Mouse (Mus musculus): ENCODE measurements around the gene Abcb8. TPM values are rescaled to one million over a fixed set of nuclear protein-coding genes. Genes with fewer than 3 reads are reported as not detected.

Abcb8 gene
- 16.9 and 20.4 TPM in 2 replicates for polyA plus RNA-seq (2012; rRNA removed)
- 18.0 and 19.5 TPM in 2 replicates for polyA plus RNA-seq (2014; fragmentation: Nextera tagmentation; extraction: Ambion mirVana)

DNA sequence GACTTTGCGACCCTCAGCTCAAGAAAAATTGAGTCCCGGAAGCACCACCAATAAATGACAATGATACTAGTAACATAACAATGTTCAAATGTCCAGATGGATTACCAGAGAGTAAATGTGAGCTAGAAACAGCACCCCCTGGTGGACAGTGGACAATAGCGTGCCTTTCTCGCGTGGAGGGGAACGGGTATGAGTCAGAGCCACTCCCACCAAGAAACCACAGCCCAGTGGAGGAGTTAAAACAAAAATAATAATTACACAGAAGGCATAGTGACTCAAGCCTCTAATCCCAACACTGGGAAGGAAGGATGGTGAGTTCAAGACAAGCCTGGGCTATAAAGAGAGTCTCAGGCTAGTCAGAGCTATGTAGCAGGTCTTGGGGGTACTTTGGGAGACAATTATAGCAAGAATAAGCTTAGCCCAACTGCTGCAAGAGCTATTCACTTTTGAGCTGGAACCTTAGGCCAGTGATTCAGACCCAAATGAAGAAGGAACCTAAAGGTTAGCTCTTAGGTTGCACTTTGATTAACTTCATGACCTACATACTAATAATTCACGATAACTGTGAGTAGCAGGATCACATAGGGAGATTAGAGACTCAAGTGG is at the start of gene Abcb8:
Abcb8 (plus strand) TSS at position 272 of the 606 bp plus-strand sequence.
- H3K27me3 ChIP-seq (ENCODE audit: control insufficient read depth, insufficient read depth, low read length), result peaks cover 2% of the 10 kb centered on the region
- peak within 1 kb of the TSS; percentile 75 to 94 for H3K4me3 ChIP-seq (ENCODE audit: insufficient read depth in 1 of 2, low read depth in 2 of 2, low read length in 2 of 2)
- H3K4me1 ChIP-seq (replicated peaks; ENCODE audit: control insufficient read depth in 2 of 2, insufficient read depth in 2 of 2, low read length in 1 of 2), result peaks cover 12 to 20% of the 10 kb centered on the region in 2 experiments; a peak in 3 of 4 replicates
- H3K27ac ChIP-seq, result peak within 1 kb of the TSS; percentile 80
- no peaks in the 10 kb centered on the region for H3K36me3 ChIP-seq (replicated peaks; ENCODE audit: control insufficient read depth, insufficient read depth, low read depth)
- no peak for ATAC-seq (ENCODE audit: insufficient read depth)
- 6% methylated on average over 7 of the region's 7 CpGs for WGBS (ENCODE audit: insufficient replicate concordance)
- peak; percentile 68 to 81 (median 71) for DNase-seq (ENCODE audit: low read depth in 3 of 3, low spot score in 3 of 3)
- TF ChIP-seq CTCF (IDR thresholded peaks at IDR 0.05; ENCODE audit: low read depth), result peak; percentile 98
- no peak for TF ChIP-seq EP300 (IDR thresholded peaks at IDR 0.05; ENCODE audit: low read depth)
- peak within 1 kb of the TSS; percentile 70 for H3K9ac ChIP-seq (replicated peaks)
- H3K4me2 ChIP-seq (ENCODE audit: low read depth), result peak within 1 kb of the TSS; percentile 69
- no peaks in the 10 kb centered on the region for H3K9me3 ChIP-seq (ENCODE audit: control insufficient read depth, low read length)

DNA sequence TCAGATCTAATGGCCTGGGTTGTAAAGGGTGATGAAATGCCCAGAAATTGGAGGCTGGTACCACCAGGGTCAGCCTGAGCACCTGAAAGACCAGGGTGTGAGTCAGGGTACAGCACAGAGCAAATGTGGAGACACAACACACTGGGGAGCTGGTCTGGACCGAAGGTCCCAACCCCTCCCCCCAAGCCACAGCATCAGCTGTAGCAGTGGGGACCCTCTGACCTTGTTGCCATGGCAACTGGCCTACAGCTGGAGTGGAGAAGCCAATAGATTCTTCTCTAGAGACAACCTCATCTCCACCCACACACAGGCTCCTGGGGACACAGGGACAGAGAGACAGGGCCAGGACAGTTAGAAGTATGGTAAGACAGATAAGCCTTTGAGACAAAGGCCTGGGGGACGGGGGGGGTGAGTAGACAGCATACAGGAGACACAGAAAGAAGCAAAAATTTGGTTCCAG is 49.5 kb upstream of the Abcb8 start:
- TF ChIP-seq CTCF (IDR thresholded peaks at IDR 0.05; ENCODE audit: low read depth) (no peak), EP300 (IDR thresholded peaks at IDR 0.05; ENCODE audit: low read depth) (0 out of 2 replicates have a peak, but pooled peaks have one; percentile 19)
- no peaks in the 10 kb centered on the region for H3K9me3 ChIP-seq (ENCODE audit: control insufficient read depth, low read length)
- H3K9ac ChIP-seq (replicated peaks), result no peak overlapping the region
- no peaks in the 10 kb centered on the region for H3K36me3 ChIP-seq (replicated peaks; ENCODE audit: control insufficient read depth, insufficient read depth, low read depth)
- H3K4me2 ChIP-seq (ENCODE audit: low read depth), result no peak overlapping the region
- DNase-seq (ENCODE audit: low read depth in 3 of 3, low spot score in 3 of 3), result peak in 2 of 3 experiments; percentile 9 to 11
- WGBS (ENCODE audit: insufficient replicate concordance), result 8% methylated on average over 2 of the region's 2 CpGs
- peaks cover 5 to 20% of the 10 kb centered on the region in 2 experiments; a peak in 3 of 4 replicates for H3K4me1 ChIP-seq (replicated peaks; ENCODE audit: control insufficient read depth in 2 of 2, insufficient read depth in 2 of 2, low read length in 1 of 2)
- no peak overlapping the region for H3K4me3 ChIP-seq (ENCODE audit: insufficient read depth in 1 of 2, low read depth in 2 of 2, low read length in 2 of 2)
- ATAC-seq (ENCODE audit: insufficient read depth), result peak; percentile 51
- H3K27me3 ChIP-seq (ENCODE audit: control insufficient read depth, insufficient read depth, low read length), result peaks cover 9% of the 10 kb centered on the region
- no peak overlapping the region for H3K27ac ChIP-seq

DNA sequence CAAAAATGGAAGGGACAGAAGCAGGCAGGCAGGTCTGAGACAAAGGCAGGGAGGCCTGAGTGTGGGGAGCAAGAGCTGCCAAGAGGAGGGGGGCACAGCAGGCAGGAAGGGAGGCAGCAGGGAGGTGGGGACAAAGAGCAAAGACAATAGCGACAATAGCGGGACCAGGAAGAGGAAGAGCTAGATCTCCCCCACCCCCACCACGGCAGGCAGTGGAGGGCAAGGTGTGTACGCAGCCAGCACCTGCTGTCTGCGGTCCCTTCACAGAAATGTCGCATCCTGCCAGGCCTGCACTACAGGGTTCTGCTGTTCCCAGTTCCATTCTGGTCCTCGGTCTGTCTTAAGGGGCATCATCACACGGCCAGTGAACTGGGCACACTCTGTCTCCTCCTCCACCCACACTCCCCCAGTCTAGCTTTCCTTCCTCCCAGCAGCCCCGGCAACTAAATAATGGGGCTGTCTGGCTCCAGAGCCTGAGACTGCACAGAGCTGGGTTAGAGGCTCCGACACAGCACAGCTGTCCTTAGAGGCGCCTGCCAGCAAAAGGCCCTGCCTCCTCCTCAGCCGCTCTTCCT is 48.9 kb upstream of the Abcb8 start:
- H3K9ac ChIP-seq (replicated peaks), result no peak overlapping the region
- H3K4me2 ChIP-seq (ENCODE audit: low read depth), result no peak overlapping the region
- DNase-seq (ENCODE audit: low read depth in 3 of 3, low spot score in 3 of 3), result no peak
- 19% methylated on average over 12 of the region's 12 CpGs for WGBS (ENCODE audit: insufficient replicate concordance)
- no peaks in the 10 kb centered on the region for H3K9me3 ChIP-seq (ENCODE audit: control insufficient read depth, low read length)
- H3K4me1 ChIP-seq (replicated peaks; ENCODE audit: control insufficient read depth in 2 of 2, insufficient read depth in 2 of 2, low read length in 1 of 2), result peaks cover 5 to 20% of the 10 kb centered on the region in 2 experiments; a peak in 3 of 4 replicates
- H3K27me3 ChIP-seq (ENCODE audit: control insufficient read depth, insufficient read depth, low read length), result peaks cover 15% of the 10 kb centered on the region
- no peak overlapping the region for H3K4me3 ChIP-seq (ENCODE audit: insufficient read depth in 1 of 2, low read depth in 2 of 2, low read length in 2 of 2)
- no peak for ATAC-seq (ENCODE audit: insufficient read depth)
- no peaks in the 10 kb centered on the region for H3K36me3 ChIP-seq (replicated peaks; ENCODE audit: control insufficient read depth, insufficient read depth, low read depth)
- TF ChIP-seq CTCF (IDR thresholded peaks at IDR 0.05; ENCODE audit: low read depth) (no peak), EP300 (IDR thresholded peaks at IDR 0.05; ENCODE audit: low read depth) (no peak)
- H3K27ac ChIP-seq, result no peak overlapping the region

DNA sequence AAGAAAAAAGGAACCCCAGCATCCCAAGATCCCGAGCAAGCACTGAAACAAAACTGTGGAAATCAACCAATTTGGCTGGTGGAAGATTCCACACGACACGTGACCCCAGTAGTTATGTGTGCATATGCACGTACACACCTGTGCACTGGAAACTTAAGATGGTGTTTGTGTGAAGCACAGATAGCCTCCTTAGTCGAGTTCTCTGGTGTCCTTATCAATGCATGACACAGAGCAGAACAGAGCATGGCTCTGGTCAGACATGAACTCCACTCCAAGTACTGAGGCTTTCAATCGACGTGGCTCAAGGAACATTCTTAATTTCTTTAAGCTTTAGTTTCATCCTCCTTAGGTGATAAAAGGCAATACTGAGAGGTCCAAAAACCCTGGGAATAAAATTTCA is 47.1 kb upstream of the Abcb8 start:
- peaks cover 32% of the 10 kb centered on the region for H3K27me3 ChIP-seq (ENCODE audit: control insufficient read depth, insufficient read depth, low read length)

More for the DNA sequence above, 47.1 kb upstream of the Abcb8 start:
- no peak overlapping the region for H3K4me3 ChIP-seq (ENCODE audit: insufficient read depth in 1 of 2, low read depth in 2 of 2, low read length in 2 of 2)
- ATAC-seq (ENCODE audit: insufficient read depth) (peak; percentile 54; the same call in 1 of the 2 replicates), DNase-seq (ENCODE audit: low read depth in 3 of 3, low spot score in 3 of 3) (peak in 1 of 3 experiments; percentile 36)
- peaks cover 5 to 20% of the 10 kb centered on the region in 2 experiments; a peak in 3 of 4 replicates for H3K4me1 ChIP-seq (replicated peaks; ENCODE audit: control insufficient read depth in 2 of 2, insufficient read depth in 2 of 2, low read length in 1 of 2)
- no peak overlapping the region for H3K4me2 ChIP-seq (ENCODE audit: low read depth)
- no peak overlapping the region for H3K9ac ChIP-seq (replicated peaks)
- no peaks in the 10 kb centered on the region for H3K36me3 ChIP-seq (replicated peaks; ENCODE audit: control insufficient read depth, insufficient read depth, low read depth)
- 22% methylated on average over 7 of the region's 7 CpGs for WGBS (ENCODE audit: insufficient replicate concordance)
- no peak overlapping the region for H3K27ac ChIP-seq
- H3K9me3 ChIP-seq (ENCODE audit: control insufficient read depth, low read length), result no peaks in the 10 kb centered on the region
- peak; percentile 63 for TF ChIP-seq EP300 (IDR thresholded peaks at IDR 0.05; ENCODE audit: low read depth)
- TF ChIP-seq CTCF (IDR thresholded peaks at IDR 0.05; ENCODE audit: low read depth), result no peak

Measured in liver, embryonic 14.5 days (tissue).